Mouse (Mus musculus) myocyte (in vitro differentiated cells): ENCODE results near the gene Gba2. TPM values are rescaled to one million over a fixed set of nuclear protein-coding genes. Genes with fewer than 3 reads are reported as not detected.

Experiments
- H3K27me3 ChIP-seq: one replicate; pipeline ENCODE4 v1.6.1; 2011; ENCODE audit not compliant: control insufficient read depth, insufficient read depth, insufficient read length
- H3K36me3 ChIP-seq: one replicate; pipeline ENCODE4 v1.6.1; 2011; ENCODE audit not compliant: control insufficient read depth, insufficient read depth
- H3K4me2 ChIP-seq: one replicate; pipeline ENCODE4 v1.6.1; 2011; ENCODE audit warnings: low read depth, control low read depth
- H3K4me3 ChIP-seq: one replicate; pipeline ENCODE4 v1.5.1; 2011; ENCODE audit warnings: mild to moderate bottlenecking, control low read depth, moderate library complexity
- H3K79me2 ChIP-seq: one replicate; pipeline ENCODE4 v1.6.1; 2011; ENCODE audit not compliant: control insufficient read depth, insufficient read depth
- H3ac ChIP-seq: one replicate; pipeline ENCODE4 v1.6.1; 2011; ENCODE audit not compliant: control insufficient read depth, insufficient read length
- CEBPB ChIP-seq: IDR thresholded peaks from 2 replicates; pipeline ENCODE4 v1.6.1; 2011; ENCODE audit warnings: mild to moderate bottlenecking, moderate library complexity; ENCODE audit not compliant: poor library complexity, insufficient read depth, severe bottlenecking
- E2F4 ChIP-seq: IDR thresholded peaks from one replicate; pipeline ENCODE4 v1.6.1; 2011; ENCODE audit warnings: mild to moderate bottlenecking, control low read depth, moderate library complexity; ENCODE audit not compliant: insufficient read depth
- MAX ChIP-seq: IDR thresholded peaks from one replicate; pipeline ENCODE4 v1.6.1; 2011; ENCODE audit warnings: low read depth, mild to moderate bottlenecking, control low read depth
- MYOD1 ChIP-seq, 3 experiments: IDR thresholded peaks; one replicate each; pipeline ENCODE4 v1.6.1; 2011; ENCODE audit warnings: control low read depth in 2 of 3, low read depth in 2 of 3, mild to moderate bottlenecking in 2 of 3, moderate library complexity in 1 of 3; ENCODE audit not compliant: insufficient read length in 2 of 3, control insufficient read depth in 1 of 3
- MYOG ChIP-seq, 3 experiments: IDR thresholded peaks; one replicate each; pipeline ENCODE4 v1.6.1; 2011; ENCODE audit warnings: control low read depth in 2 of 3, low read depth in 2 of 3, mild to moderate bottlenecking in 2 of 3; ENCODE audit not compliant: insufficient read length in 2 of 3, control insufficient read depth in 1 of 3, insufficient read depth in 1 of 3
- POLR2A ChIP-seq: IDR thresholded peaks from one replicate; pipeline ENCODE4 v1.6.1; 2011; ENCODE audit warnings: low read depth, mild to moderate bottlenecking, control low read depth, moderate library complexity; ENCODE audit not compliant: insufficient read length
- POLR2AphosphoS2 ChIP-seq: IDR thresholded peaks from one replicate; pipeline ENCODE4 v1.6.1; 2011; ENCODE audit warnings: low read depth, control low read depth; ENCODE audit not compliant: insufficient read length
- REST ChIP-seq: IDR thresholded peaks from one replicate; pipeline ENCODE4 v1.6.1; 2011; ENCODE audit warnings: mild to moderate bottlenecking, control low read depth, moderate library complexity; ENCODE audit not compliant: insufficient read depth, insufficient read length
- SRF ChIP-seq: IDR thresholded peaks from one replicate; pipeline ENCODE4 v1.6.1; 2011; ENCODE audit warnings: low read depth; ENCODE audit not compliant: control insufficient read depth, insufficient read length
- TCF12 ChIP-seq: IDR thresholded peaks from one replicate; pipeline ENCODE4 v1.6.1; 2011; ENCODE audit warnings: mild to moderate bottlenecking, control low read depth; ENCODE audit not compliant: poor library complexity, insufficient read depth, severe bottlenecking
- TCF3 ChIP-seq: IDR thresholded peaks from one replicate; pipeline ENCODE4 v1.6.1; 2011; ENCODE audit warnings: low read depth, control low read depth; ENCODE audit not compliant: insufficient read length
- USF1 ChIP-seq: IDR thresholded peaks from one replicate; pipeline ENCODE4 v1.6.1; 2011; ENCODE audit warnings: low read depth, mild to moderate bottlenecking, control low read depth, moderate library complexity
- polyA plus RNA-seq: library from polyadenylated mRNA; unstranded; fragments of >200 nt; fragmentation: generic; extraction: Trizol; gene quantifications from one replicate; pipeline ENCODE4 v1.2.1, GENCODE M21; 2012; ENCODE audit warnings: missing spikeins

Gba2 gene
- polyA plus RNA-seq, 1 experiment, result 5.9 TPM

DNA sequence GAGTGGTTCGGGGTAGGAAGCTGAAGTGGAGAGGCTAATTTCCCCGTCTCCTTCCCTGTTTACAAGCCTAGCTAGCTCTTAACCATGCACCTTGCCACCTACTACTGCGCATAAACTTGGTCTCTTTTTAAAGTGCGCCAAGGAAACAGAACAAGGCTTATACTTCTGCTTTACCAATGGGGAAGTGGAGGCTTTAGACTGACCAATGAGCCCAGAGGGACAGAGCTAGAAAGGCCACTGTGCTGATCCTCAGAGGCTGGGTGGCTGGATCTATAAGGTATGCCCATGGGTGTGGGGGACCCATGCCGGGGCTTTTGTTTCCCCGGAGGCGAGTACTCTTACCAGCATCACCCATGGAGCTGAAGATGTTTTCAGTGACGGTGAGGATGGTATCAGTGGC is 31.5 kb downstream of the Gba2 start:
- H3K4me2 ChIP-seq, result no peak overlapping the region
- H3ac ChIP-seq, result no peak overlapping the region
- TF ChIP-seq REST, result no peak
- no peak for TF ChIP-seq POLR2A
- no peak for TF ChIP-seq MAX
- no peak for TF ChIP-seq TCF12
- H3K4me3 ChIP-seq, result no peak overlapping the region
- H3K36me3 ChIP-seq, result peaks cover 81% of the 10 kb centered on the region
- no peaks in the 10 kb centered on the region for H3K79me2 ChIP-seq
- no peaks in the 10 kb centered on the region for H3K27me3 ChIP-seq

DNA sequence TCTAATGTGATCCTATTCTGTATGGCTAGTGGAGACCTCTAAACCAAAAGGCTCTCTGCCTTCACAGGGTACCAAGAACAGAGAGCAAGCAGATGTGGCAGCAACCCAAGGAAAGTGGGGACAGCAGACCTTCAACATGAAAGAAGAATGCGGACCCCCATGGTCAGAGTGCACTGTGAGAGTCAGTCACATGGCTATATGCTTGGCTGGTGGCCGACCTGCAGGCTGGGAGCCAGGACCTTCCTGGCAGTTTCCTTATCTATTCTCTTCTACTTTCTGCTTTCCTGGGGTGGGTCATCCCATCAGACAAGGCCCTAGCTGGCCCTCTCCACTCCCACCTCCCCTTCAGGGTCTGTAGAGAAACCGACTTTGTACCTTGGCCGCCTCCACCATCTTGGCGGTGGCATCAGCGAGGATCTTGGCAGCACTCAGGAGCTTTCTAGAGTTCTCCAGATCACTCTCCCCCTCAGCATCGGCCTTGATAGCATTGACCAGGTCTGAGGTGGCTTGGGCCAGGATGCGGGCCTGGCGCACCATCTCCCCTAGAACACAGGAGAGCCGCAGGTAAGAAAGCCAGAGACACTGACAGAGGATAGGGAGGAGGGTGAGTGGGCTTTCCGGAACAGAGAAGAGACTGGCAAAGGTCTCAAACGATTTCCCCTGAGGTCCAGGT is 32.2 kb downstream of the Gba2 start:
- no peak overlapping the region for H3ac ChIP-seq
- H3K4me3 ChIP-seq, result no peak overlapping the region
- H3K4me2 ChIP-seq, result no peak overlapping the region
- peaks cover 82% of the 10 kb centered on the region for H3K36me3 ChIP-seq
- TF ChIP-seq CEBPB (no peak), POLR2AphosphoS2 (peak; percentile 20), MAX (no peak), E2F4 (no peak), MYOD1 (IDR thresholded peaks at IDR 0.05; ENCODE audit: control insufficient read depth in 1 of 3, insufficient read length in 2 of 3, low read depth in 2 of 3) (no peak)
- no peaks in the 10 kb centered on the region for H3K27me3 ChIP-seq
- H3K79me2 ChIP-seq, result no peaks in the 10 kb centered on the region

DNA sequence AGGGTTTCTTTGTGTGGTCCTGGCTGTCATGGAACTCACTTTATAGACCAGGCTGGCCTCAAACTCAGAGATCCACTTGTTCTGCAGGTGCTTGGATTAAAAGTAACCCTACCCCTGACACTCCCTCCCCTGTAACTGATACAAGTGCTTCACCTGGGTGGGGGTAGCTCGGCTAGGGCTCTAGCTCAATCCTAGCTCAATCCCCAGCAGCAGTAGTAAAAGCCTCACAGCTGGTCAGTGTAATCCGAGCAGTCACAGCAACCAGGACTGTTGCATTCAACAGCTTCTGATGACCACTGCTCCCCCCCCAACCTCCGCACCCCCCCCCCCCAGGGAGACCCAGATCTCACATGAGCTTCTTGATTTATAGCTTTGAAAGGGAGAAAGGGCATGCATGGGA is 36.6 kb downstream of the Gba2 start:
- H3K36me3 ChIP-seq, result peaks cover 89% of the 10 kb centered on the region
- H3K79me2 ChIP-seq, result no peaks in the 10 kb centered on the region
- H3K4me2 ChIP-seq, result no peak overlapping the region
- TF ChIP-seq POLR2A, result no peak
- H3K27me3 ChIP-seq, result no peaks in the 10 kb centered on the region
- H3ac ChIP-seq, result no peak overlapping the region
- H3K4me3 ChIP-seq, result no peak overlapping the region

DNA sequence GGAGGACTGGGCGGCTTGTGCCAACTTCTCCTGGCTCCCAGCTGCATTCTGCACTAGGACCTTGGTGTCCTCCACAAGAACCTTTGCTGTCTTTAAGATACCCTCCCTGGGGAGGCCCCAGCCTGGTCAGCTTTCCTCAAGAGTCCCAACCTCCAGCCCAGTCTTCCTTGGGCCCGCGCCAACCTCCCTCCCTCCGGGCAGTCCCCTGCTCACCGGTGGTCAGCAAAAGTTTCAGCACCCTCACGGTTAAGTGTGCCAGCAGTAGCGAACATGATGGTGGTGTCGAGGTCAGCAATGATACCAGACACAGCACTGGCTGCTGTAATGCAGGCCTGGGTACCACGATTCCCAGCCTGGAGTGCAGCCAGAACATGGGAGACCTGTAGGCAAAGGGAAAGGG is 42.6 kb downstream of the Gba2 start:
- TF ChIP-seq TCF12, result no peak
- TF ChIP-seq POLR2A, result no peak
- no peak for TF ChIP-seq MAX
- TF ChIP-seq E2F4, result no peak
- TF ChIP-seq MYOD1 (IDR thresholded peaks at IDR 0.05; ENCODE audit: control insufficient read depth in 1 of 3, insufficient read length in 2 of 3, low read depth in 2 of 3), result no peak
- TF ChIP-seq CEBPB, result no peak
- TF ChIP-seq USF1, result no peak
- TF ChIP-seq TCF3, result no peak
- TF ChIP-seq SRF, result no peak
- TF ChIP-seq POLR2AphosphoS2, result no peak
- TF ChIP-seq REST, result no peak
- no peak for TF ChIP-seq MYOG (IDR thresholded peaks at IDR 0.05; ENCODE audit: control insufficient read depth in 1 of 3, insufficient read depth in 1 of 3, insufficient read length in 2 of 3, low read depth in 2 of 3)
- H3K4me2 ChIP-seq, result no peak overlapping the region
- H3K4me3 ChIP-seq, result no peak overlapping the region
- H3K79me2 ChIP-seq, result no peaks in the 10 kb centered on the region
- no peaks in the 10 kb centered on the region for H3K27me3 ChIP-seq
- peaks cover 78% of the 10 kb centered on the region for H3K36me3 ChIP-seq
- H3ac ChIP-seq, result no peak overlapping the region

GRCm38 (mm10) chr4:43535628-43536027 is 43.0 kb downstream of the Gba2 start:
- Histone ChIP-seq H3K27me3 (no peaks in the 10 kb centered on the region), H3K36me3 (peaks cover 78% of the 10 kb centered on the region), H3ac (no peak overlapping the region), H3K79me2 (no peaks in the 10 kb centered on the region), H3K4me2 (no peak overlapping the region), H3K4me3 (no peak overlapping the region)
- TF ChIP-seq MAX, result no peak
- no peak for TF ChIP-seq POLR2AphosphoS2
- no peak for TF ChIP-seq USF1
- no peak for TF ChIP-seq MYOD1 (IDR thresholded peaks at IDR 0.05; ENCODE audit: control insufficient read depth in 1 of 3, insufficient read length in 2 of 3, low read depth in 2 of 3)
- TF ChIP-seq TCF12, result no peak
- TF ChIP-seq E2F4, result no peak
- TF ChIP-seq POLR2A, result no peak
- no peak for TF ChIP-seq CEBPB
- no peak for TF ChIP-seq SRF
- TF ChIP-seq REST, result no peak
- no peak for TF ChIP-seq TCF3
- no peak for TF ChIP-seq MYOG (IDR thresholded peaks at IDR 0.05; ENCODE audit: control insufficient read depth in 1 of 3, insufficient read depth in 1 of 3, insufficient read length in 2 of 3, low read depth in 2 of 3)

DNA sequence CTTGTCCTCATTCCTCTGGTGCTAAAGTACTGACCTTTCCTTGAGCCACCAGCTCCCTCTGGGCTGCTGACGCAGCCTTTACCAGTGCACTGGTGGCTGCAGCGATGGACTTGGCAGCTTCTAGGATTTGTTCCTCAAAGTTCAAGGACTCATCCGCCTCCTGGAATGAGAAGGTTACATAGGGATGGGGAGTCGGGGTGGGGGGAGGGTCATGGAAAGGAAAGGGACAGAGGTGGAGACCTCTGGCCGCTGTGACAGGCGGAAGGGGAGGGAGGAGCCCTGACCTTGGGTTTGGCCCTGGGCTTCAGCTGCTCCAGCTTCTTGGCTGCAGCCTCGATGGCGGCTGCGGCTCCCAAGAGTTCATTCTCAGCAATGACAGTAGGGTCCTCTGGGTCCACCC is 45.4 kb downstream of the Gba2 start:
- Histone ChIP-seq H3ac (no peak overlapping the region), H3K4me2 (no peak overlapping the region), H3K27me3 (no peaks in the 10 kb centered on the region), H3K79me2 (no peaks in the 10 kb centered on the region), H3K36me3 (peaks cover 62% of the 10 kb centered on the region), H3K4me3 (no peak overlapping the region)
- TF ChIP-seq TCF12, result no peak
- no peak for TF ChIP-seq MAX
- no peak for TF ChIP-seq POLR2A
- TF ChIP-seq MYOD1 (IDR thresholded peaks at IDR 0.05; ENCODE audit: control insufficient read depth in 1 of 3, insufficient read length in 2 of 3, low read depth in 2 of 3), result no peak
- TF ChIP-seq SRF, result no peak
- TF ChIP-seq POLR2AphosphoS2, result no peak
- TF ChIP-seq E2F4, result no peak
- TF ChIP-seq TCF3, result no peak
- TF ChIP-seq MYOG (IDR thresholded peaks at IDR 0.05; ENCODE audit: control insufficient read depth in 1 of 3, insufficient read depth in 1 of 3, insufficient read length in 2 of 3, low read depth in 2 of 3), result no peak
- no peak for TF ChIP-seq USF1
- no peak for TF ChIP-seq CEBPB
- no peak for TF ChIP-seq REST
